Mouse (Mus musculus): Measurements from ENCODE around the gene Ube2q1.
A peak's percentile ranks its signal among the peaks of the same experiment; 100 is the strongest.

DNA sequence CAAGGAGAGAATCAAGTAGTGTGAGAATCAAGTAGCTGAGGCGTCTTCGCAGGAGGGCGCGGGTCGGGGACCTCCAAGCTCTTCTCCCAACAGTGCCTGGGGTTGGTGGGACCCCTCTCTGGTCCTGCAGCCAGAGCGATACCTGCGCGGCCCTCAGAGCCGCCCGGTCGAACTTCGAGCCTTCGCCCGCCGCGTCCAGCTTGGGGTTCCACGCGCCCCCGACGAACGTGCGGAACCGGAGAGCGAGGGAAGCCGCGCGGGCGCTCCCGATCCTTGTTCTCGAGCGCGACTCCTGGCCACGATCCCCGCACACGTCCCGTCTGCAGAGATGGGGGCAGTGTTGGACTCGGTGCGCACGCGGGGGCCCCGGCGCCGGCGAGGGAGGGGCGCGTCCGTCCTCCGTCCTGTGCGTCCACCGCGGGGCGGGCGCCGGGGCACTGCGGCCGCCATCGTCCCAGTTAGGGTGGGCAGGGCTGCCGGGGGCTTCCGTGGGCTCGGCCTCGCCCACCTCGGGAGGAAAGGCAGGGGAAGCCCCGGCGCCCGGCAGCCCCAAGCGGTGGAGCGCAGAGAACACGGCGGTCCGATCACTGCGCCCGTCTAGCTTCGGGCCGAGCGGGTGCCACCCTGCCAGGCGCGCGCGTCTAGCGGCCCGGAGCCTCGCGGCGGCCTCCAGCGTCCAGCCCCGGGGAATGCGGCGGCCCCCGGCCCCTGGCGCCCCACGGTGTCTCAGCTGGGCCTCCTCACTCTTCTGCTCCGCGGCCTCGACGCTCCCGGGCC is 57.6 kb downstream of the Ube2q1 start, which contains the start of gene She:
- TF ChIP-seq CTCF (IDR thresholded peaks at IDR 0.05): peak; percentile 33
- no peak for TF ChIP-seq POLR2A (IDR thresholded peaks at IDR 0.05; ENCODE audit: insufficient read depth, low read depth, low read length)
- no peak for TF ChIP-seq EP300 (IDR thresholded peaks at IDR 0.05; ENCODE audit: insufficient read depth, low read depth, low read length)
